In genomic region chr4:150043591-150043990, GRCm38 (mm10) we compare ENCODE assay signal across 22 mouse cellular contexts.
"Had no signal": no experiment of that assay in that cellular context is flagged by ENCODE, and none has a peak within 500 bp of the region (broad histone marks: within the 10 kb centered on the region; RNA-seq: fewer than 3 reads in every experiment).

No protein-coding gene starts in this region.

- H3K36me3 ChIP-seq: kidney, embryonic 15.5 days; limb, embryonic 10.5 days; limb, embryonic 13.5 days; liver, embryonic 12.5 days; lung, embryonic 15.5 days; midbrain, embryonic 10.5 days; midbrain, embryonic 13.5 days; neural tube, embryonic 12.5 days; neural tube, embryonic 15.5 days; stomach, embryonic 15.5 days had no signal

- H3K4me3 ChIP-seq: kidney, embryonic 15.5 days; limb, embryonic 10.5 days; limb, embryonic 13.5 days; liver, embryonic 12.5 days; lung, embryonic 15.5 days; megakaryocyte, embryonic 14.5 days; midbrain, embryonic 10.5 days; midbrain, embryonic 13.5 days; neural tube, embryonic 12.5 days; neural tube, embryonic 15.5 days; stomach, embryonic 15.5 days had no signal

- H3K27ac ChIP-seq: kidney, embryonic 15.5 days; limb, embryonic 10.5 days; limb, embryonic 13.5 days; liver, embryonic 12.5 days; lung, embryonic 15.5 days; midbrain, embryonic 10.5 days; midbrain, embryonic 13.5 days; neural tube, embryonic 12.5 days; neural tube, embryonic 15.5 days; stomach, embryonic 15.5 days had no signal

- DNase-seq: kidney, adult 8-10 months; kidney, postnatal 10 days; kidney, postnatal 4 days; liver; lung, postnatal 10 days; lung, postnatal 36 days; right cerebral cortex, adult 18-20 months; right cerebral cortex, postnatal 14 days; right cerebral cortex, postnatal 4 days; thymus, adult 18-20 months; thymus, postnatal 36 days had no signal

- H3K9ac ChIP-seq: kidney, embryonic 15.5 days; limb, embryonic 13.5 days; liver, embryonic 12.5 days; lung, embryonic 15.5 days; midbrain, embryonic 13.5 days; neural tube, embryonic 12.5 days; neural tube, embryonic 15.5 days; stomach, embryonic 15.5 days had no signal

- ATAC-seq: liver, embryonic 12.5 days; midbrain, embryonic 13.5 days had no signal

- H3K4me2 ChIP-seq: kidney, embryonic 15.5 days; limb, embryonic 13.5 days; liver, embryonic 12.5 days; lung, embryonic 15.5 days; midbrain, embryonic 13.5 days; neural tube, embryonic 12.5 days; neural tube, embryonic 15.5 days; stomach, embryonic 15.5 days had no signal

- H3K9me3 ChIP-seq: kidney, embryonic 15.5 days; limb, embryonic 10.5 days; limb, embryonic 13.5 days; liver, embryonic 12.5 days; lung, embryonic 15.5 days; megakaryocyte, embryonic 14.5 days; midbrain, embryonic 10.5 days; midbrain, embryonic 13.5 days; neural tube, embryonic 12.5 days; neural tube, embryonic 15.5 days; stomach, embryonic 15.5 days had no signal
